9 mouse cellular contexts compared by ENCODE assay signal in genomic region chr10:85046585-85046984, GRCm38 (mm10). TPM values are rescaled to one million over a fixed set of nuclear protein-coding genes. Genes with fewer than 3 reads are reported as not detected.
DNase-seq lines count a peak whose midpoint lies in the region; ATAC-seq and TF ChIP-seq lines count a peak whose summit lies in the region.
"Had no signal": no experiment of that assay in that cellular context is flagged by ENCODE, and none has a peak within 500 bp of the region (broad histone marks: within the 10 kb centered on the region; RNA-seq: fewer than 3 reads in every experiment).

No protein-coding gene starts in this region.

- TF ChIP-seq CTCF in lung, adult 2 months (IDR thresholded peaks at IDR 0.05; ENCODE audit: insufficient read depth, low read length) = 0 out of 2 replicates have a peak, but pooled peaks have one; percentile 29

- H3K9ac ChIP-seq in heart, embryonic 11.5 days (ENCODE audit: low read depth, low read length) = no peak overlapping the region
- H3K9ac ChIP-seq in intestine, embryonic 16.5 days (ENCODE audit: low read depth, low read length) = no peak overlapping the region
- H3K9ac ChIP-seq: midbrain, embryonic 12.5 days had no signal

- no peak overlapping the region for H3K27ac ChIP-seq in heart, embryonic 11.5 days (ENCODE audit: low read depth, low read length)
- no peak overlapping the region for H3K27ac ChIP-seq in intestine, embryonic 16.5 days (ENCODE audit: low read length)
- H3K27ac ChIP-seq: midbrain, embryonic 12.5 days had no signal

- H3K4me2 ChIP-seq in heart, embryonic 11.5 days = no peak overlapping the region
- no peak overlapping the region for H3K4me2 ChIP-seq in intestine, embryonic 16.5 days (ENCODE audit: low read depth, low read length)
- H3K4me2 ChIP-seq: midbrain, embryonic 12.5 days had no signal

- peak; percentile 14 to 56 for DNase-seq in heart, adult 18-20 months
- peak; percentile 44 for DNase-seq in right cerebral cortex, postnatal 10 days (ENCODE audit: low spot score in 2 of 2)
- no peak for DNase-seq in right cerebral cortex, postnatal 14 days
- DNase-seq in cerebellum, adult 9-11 months = peak; percentile 6
- no peak for DNase-seq in lung, adult 2 months
- DNase-seq in frontal cortex, postnatal 14 days (ENCODE audit: low spot score in 2 of 2) = no peak

- H3K36me3 ChIP-seq in heart, embryonic 11.5 days (ENCODE audit: control insufficient read depth, insufficient read depth, low read length) = no peaks in the 10 kb centered on the region
- no peaks in the 10 kb centered on the region for H3K36me3 ChIP-seq in intestine, embryonic 16.5 days (ENCODE audit: control insufficient read depth, insufficient read depth, low read length)
- H3K36me3 ChIP-seq: midbrain, embryonic 12.5 days had no signal

- no peak overlapping the region for H3K4me3 ChIP-seq in heart, embryonic 11.5 days (ENCODE audit: low read depth, low read length)
- H3K4me3 ChIP-seq in lung, adult 2 months (replicated peaks; ENCODE audit: extremely low read depth, low read depth, low read length) = no peak overlapping the region
- no peak overlapping the region for H3K4me3 ChIP-seq in intestine, embryonic 16.5 days (ENCODE audit: low read length)
- H3K4me3 ChIP-seq: midbrain, embryonic 12.5 days had no signal

- no peaks in the 10 kb centered on the region for H3K9me3 ChIP-seq in heart, embryonic 11.5 days (replicated peaks; ENCODE audit: control insufficient read depth, low read length)
- no peaks in the 10 kb centered on the region for H3K9me3 ChIP-seq in intestine, embryonic 16.5 days (ENCODE audit: control insufficient read depth, low read length)

- H3K4me1 ChIP-seq in heart, embryonic 11.5 days (ENCODE audit: control insufficient read depth, insufficient read depth, low read length) = peaks cover 2% of the 10 kb centered on the region; the same call in 1 of the 2 replicates
- H3K4me1 ChIP-seq in lung, adult 2 months (ENCODE audit: control insufficient read depth, insufficient read depth, low read length) = no peaks in the 10 kb centered on the region; the same call in 1 of the 2 replicates
- H3K4me1 ChIP-seq in intestine, embryonic 16.5 days (ENCODE audit: control insufficient read depth, insufficient read depth, low read length) = no peaks in the 10 kb centered on the region

- TF ChIP-seq POLR2A in lung, adult 2 months (IDR thresholded peaks at IDR 0.05; ENCODE audit: borderline replicate concordance, extremely low read depth, low read depth, low read length) = no peak

- no peak for ATAC-seq in heart, embryonic 11.5 days (replicated peaks; ENCODE audit: insufficient number of reproducible peaks, low FRiP score, low TSS enrichment)
- no peak for ATAC-seq in intestine, embryonic 16.5 days

- WGBS in heart, embryonic 11.5 days (ENCODE audit: insufficient replicate concordance) = 34% methylated on average over 5 of the region's 5 CpGs
- 29% methylated on average over 5 of the region's 5 CpGs for WGBS in lung, adult 2 months
- 37% methylated on average over 5 of the region's 5 CpGs for WGBS in intestine, embryonic 16.5 days

- no peaks in the 10 kb centered on the region for H3K27me3 ChIP-seq in heart, embryonic 11.5 days (ENCODE audit: control insufficient read depth, insufficient read depth, low read length)
- no peaks in the 10 kb centered on the region for H3K27me3 ChIP-seq in intestine, embryonic 16.5 days (replicated peaks; ENCODE audit: control insufficient read depth, insufficient read depth, low read length)

RNA-seq across cellular contexts. Expression of gene Fhl4, which starts 55.7 kb away (rescaled TPM):
- under 1 TPM; 0.31 to 0.50 TPM for total RNA-seq in heart, adult 18-20 months (2021)
- polyA plus RNA-seq in heart, embryonic 11.5 days (2014; fragmentation: Nextera tagmentation; extraction: Ambion mirVana) = 1.4 TPM in 2 replicates
- polyA plus RNA-seq in lung, adult 2 months (2012; rRNA removed) = 0.14 and 0.22 TPM in 2 replicates
- polyA plus RNA-seq in intestine, embryonic 16.5 days (2015; fragmentation: Nextera tagmentation; extraction: Ambion mirVana) = 0.26 and 0.45 TPM in 2 replicates

RNA-seq across cellular contexts. Expression of gene Tmem263, which starts 55.8 kb away (rescaled TPM):
- total RNA-seq in heart, adult 18-20 months (2021) = 10 to 100 TPM; 14.7 to 15.6 TPM
- 57.3 and 62.2 TPM in 2 replicates for polyA plus RNA-seq in heart, embryonic 11.5 days (2014; fragmentation: Nextera tagmentation; extraction: Ambion mirVana)
- polyA plus RNA-seq in lung, adult 2 months (2012; rRNA removed) = 3.6 and 5.9 TPM in 2 replicates
- 47.7 and 48.9 TPM in 2 replicates for polyA plus RNA-seq in intestine, embryonic 16.5 days (2015; fragmentation: Nextera tagmentation; extraction: Ambion mirVana)

Comparison
In these comparisons a context has a peak if more than half of its experiments do, and no peak if none do; other contexts are left out.
1. DNase-seq: peak in heart, adult 18-20 months (2 of 2), right cerebral cortex, postnatal 10 days (2 of 2) and cerebellum, adult 9-11 months (single experiment); none in right cerebral cortex, postnatal 14 days (single experiment), lung, adult 2 months (single experiment) and frontal cortex, postnatal 14 days (0 of 2).